Mouse (Mus musculus): ENCODE data around the gene Ap5z1. TPM values are rescaled to one million over a fixed set of nuclear protein-coding genes. Genes with fewer than 3 reads are reported as not detected.
A peak's percentile ranks its signal among the peaks of the same experiment; 100 is the strongest.

Gene Ap5z1
- polyA plus RNA-seq, 1 experiment from 2014 or later, result 12.2 TPM

- Histone ChIP-seq H3K27me3 (ENCODE audit: control insufficient read depth, insufficient read depth, low read depth, low read length) (no peaks in the 10 kb centered on the region), H3K9me3 (replicated peaks; ENCODE audit: control insufficient read depth, low read length, poor library complexity, severe bottlenecking) (no peaks in the 10 kb centered on the region), H3K4me3 (ENCODE audit: low read depth, low read length) (no peak overlapping the region), H3K9ac (ENCODE audit: low read depth, low read length) (no peak overlapping the region), H3K4me2 (ENCODE audit: low read length) (no peak overlapping the region), H3K27ac (ENCODE audit: low read length) (no peak overlapping the region), H3K36me3 (ENCODE audit: control insufficient read depth, insufficient read depth, low read length) (no peaks in the 10 kb centered on the region), H3K4me1 (ENCODE audit: control insufficient read depth, insufficient read depth, low read length) (peaks cover 21% of the 10 kb centered on the region)
- no peak for ATAC-seq
- WGBS, result over 99% methylated on average over 5 of the region's 5 CpGs
Measured at GRCm38 (mm10) chr5:142421886-142422285, 41.9 kb upstream of the Ap5z1 start.

GRCm38 (mm10) chr5:142423141-142423540 lies 40.6 kb upstream of the Ap5z1 start:
- Histone ChIP-seq H3K9me3 (replicated peaks; ENCODE audit: control insufficient read depth, low read length, poor library complexity, severe bottlenecking) (no peaks in the 10 kb centered on the region), H3K36me3 (ENCODE audit: control insufficient read depth, insufficient read depth, low read length) (no peaks in the 10 kb centered on the region), H3K9ac (ENCODE audit: low read depth, low read length) (no peak overlapping the region), H3K27ac (ENCODE audit: low read length) (no peak overlapping the region), H3K4me1 (ENCODE audit: control insufficient read depth, insufficient read depth, low read length) (peaks cover 25% of the 10 kb centered on the region), H3K4me2 (ENCODE audit: low read length) (no peak overlapping the region), H3K27me3 (ENCODE audit: control insufficient read depth, insufficient read depth, low read depth, low read length) (no peaks in the 10 kb centered on the region), H3K4me3 (ENCODE audit: low read depth, low read length) (no peak overlapping the region)
- WGBS, result 73% methylated on average over 10 of the region's 10 CpGs
- no peak for ATAC-seq

DNA sequence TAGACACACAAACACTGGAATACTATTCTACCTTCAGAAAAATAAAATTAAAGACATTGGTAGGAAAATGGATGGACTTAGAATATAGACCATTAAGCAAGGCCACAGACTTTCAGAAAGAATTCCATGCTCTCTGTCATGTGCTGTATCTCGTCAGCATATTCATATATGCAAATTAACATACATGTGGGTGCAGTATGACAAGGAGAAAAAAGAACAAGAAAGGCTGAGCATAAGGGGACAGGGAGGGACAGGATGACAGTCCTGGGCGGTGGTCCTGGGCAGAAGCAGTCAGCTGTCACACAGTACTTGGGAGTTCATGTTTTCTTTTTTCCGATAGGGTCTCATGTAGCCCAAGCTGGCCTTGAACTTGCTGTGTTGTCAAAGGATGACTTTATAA lies 40.0 kb upstream of the Ap5z1 start:
- Histone ChIP-seq H3K4me2 (ENCODE audit: low read length) (no peak overlapping the region), H3K9me3 (replicated peaks; ENCODE audit: control insufficient read depth, low read length, poor library complexity, severe bottlenecking) (no peaks in the 10 kb centered on the region), H3K27me3 (ENCODE audit: control insufficient read depth, insufficient read depth, low read depth, low read length) (no peaks in the 10 kb centered on the region), H3K36me3 (ENCODE audit: control insufficient read depth, insufficient read depth, low read length) (no peaks in the 10 kb centered on the region), H3K27ac (ENCODE audit: low read length) (no peak overlapping the region), H3K9ac (ENCODE audit: low read depth, low read length) (no peak overlapping the region), H3K4me1 (ENCODE audit: control insufficient read depth, insufficient read depth, low read length) (peaks cover 25% of the 10 kb centered on the region), H3K4me3 (ENCODE audit: low read depth, low read length) (no peak overlapping the region)
- 47% methylated on average over 3 of the region's 3 CpGs for WGBS
- ATAC-seq, result no peak

- H3K9ac ChIP-seq (ENCODE audit: low read depth, low read length), result 0 out of 2 replicates have a peak overlapping the region, but pooled peaks have one; percentile 30
Measured at GRCm38 (mm10) chr5:142424627-142425349, 39.0 kb upstream of the Ap5z1 start.

GRCm38 (mm10) chr5:142426476-142426875 lies 37.3 kb upstream of the Ap5z1 start:
- H3K9ac ChIP-seq (ENCODE audit: low read depth, low read length), result no peak overlapping the region
- H3K4me2 ChIP-seq (ENCODE audit: low read length), result no peak overlapping the region
- H3K27me3 ChIP-seq (ENCODE audit: control insufficient read depth, insufficient read depth, low read depth, low read length), result no peaks in the 10 kb centered on the region
- no peaks in the 10 kb centered on the region for H3K9me3 ChIP-seq (replicated peaks; ENCODE audit: control insufficient read depth, low read length, poor library complexity, severe bottlenecking)
- no peak overlapping the region for H3K27ac ChIP-seq (ENCODE audit: low read length)
- no peak overlapping the region for H3K4me3 ChIP-seq (ENCODE audit: low read depth, low read length)
- no peak for ATAC-seq
- 96% methylated on average over 2 of the region's 2 CpGs for WGBS
- peaks cover 25% of the 10 kb centered on the region for H3K4me1 ChIP-seq (ENCODE audit: control insufficient read depth, insufficient read depth, low read length)
- H3K36me3 ChIP-seq (ENCODE audit: control insufficient read depth, insufficient read depth, low read length), result no peaks in the 10 kb centered on the region

More at GRCm38 (mm10) chr5:142424627-142425349, 39.0 kb upstream of the Ap5z1 start:
- peak overlapping the region; percentile 68 for H3K27ac ChIP-seq (ENCODE audit: low read length)
- peaks cover 25% of the 10 kb centered on the region for H3K4me1 ChIP-seq (ENCODE audit: control insufficient read depth, insufficient read depth, low read length)
- H3K4me3 ChIP-seq (ENCODE audit: low read depth, low read length), result no peak overlapping the region
- H3K4me2 ChIP-seq (ENCODE audit: low read length), result no peak overlapping the region
- no peaks in the 10 kb centered on the region for H3K9me3 ChIP-seq (replicated peaks; ENCODE audit: control insufficient read depth, low read length, poor library complexity, severe bottlenecking)
- no peaks in the 10 kb centered on the region for H3K36me3 ChIP-seq (ENCODE audit: control insufficient read depth, insufficient read depth, low read length)
- 0 out of 2 replicates have a peak, but pooled peaks have one; percentile 19 for ATAC-seq
- 80% methylated on average over 13 of the region's 13 CpGs for WGBS
- no peaks in the 10 kb centered on the region for H3K27me3 ChIP-seq (ENCODE audit: control insufficient read depth, insufficient read depth, low read depth, low read length)

DNA sequence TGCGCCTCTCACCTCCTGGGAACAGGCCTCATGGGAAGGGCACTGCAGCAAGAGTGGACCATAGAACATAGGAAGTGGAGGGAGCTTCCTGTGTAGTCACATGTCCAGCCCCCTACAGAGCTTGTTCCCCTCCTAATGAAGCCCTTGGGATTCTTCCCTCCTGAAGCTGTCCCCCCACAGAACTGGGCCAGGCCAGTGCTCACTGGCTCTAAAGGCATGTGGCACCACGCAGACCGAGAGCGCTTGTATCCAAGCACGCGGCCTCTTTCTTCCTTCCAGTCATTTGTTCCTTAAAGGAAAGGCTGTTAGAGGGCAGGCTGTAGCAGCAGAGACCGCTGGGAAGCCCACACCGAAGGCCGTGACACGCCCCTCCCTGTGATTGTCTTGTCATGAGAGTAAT lies 35.9 kb upstream of the Ap5z1 start:
- H3K27me3 ChIP-seq (ENCODE audit: control insufficient read depth, insufficient read depth, low read depth, low read length), result no peaks in the 10 kb centered on the region
- H3K4me1 ChIP-seq (ENCODE audit: control insufficient read depth, insufficient read depth, low read length), result peaks cover 20% of the 10 kb centered on the region
- H3K9ac ChIP-seq (ENCODE audit: low read depth, low read length), result no peak overlapping the region
- H3K9me3 ChIP-seq (replicated peaks; ENCODE audit: control insufficient read depth, low read length, poor library complexity, severe bottlenecking), result no peaks in the 10 kb centered on the region
- 49% methylated on average over 10 of the region's 10 CpGs for WGBS
- H3K36me3 ChIP-seq (ENCODE audit: control insufficient read depth, insufficient read depth, low read length), result no peaks in the 10 kb centered on the region
- no peak overlapping the region for H3K27ac ChIP-seq (ENCODE audit: low read length)
- no peak overlapping the region for H3K4me2 ChIP-seq (ENCODE audit: low read length)
- no peak overlapping the region for H3K4me3 ChIP-seq (ENCODE audit: low read depth, low read length)
- no peak for ATAC-seq

GRCm38 (mm10) chr5:142428691-142429090 lies 35.1 kb upstream of the Ap5z1 start:
- no peak overlapping the region for H3K4me2 ChIP-seq (ENCODE audit: low read length)
- H3K36me3 ChIP-seq (ENCODE audit: control insufficient read depth, insufficient read depth, low read length), result no peaks in the 10 kb centered on the region
- ATAC-seq, result no peak
- no peaks in the 10 kb centered on the region for H3K27me3 ChIP-seq (ENCODE audit: control insufficient read depth, insufficient read depth, low read depth, low read length)
- no peak overlapping the region for H3K4me3 ChIP-seq (ENCODE audit: low read depth, low read length)
- no peak overlapping the region for H3K27ac ChIP-seq (ENCODE audit: low read length)
- H3K9me3 ChIP-seq (replicated peaks; ENCODE audit: control insufficient read depth, low read length, poor library complexity, severe bottlenecking), result no peaks in the 10 kb centered on the region
- WGBS, result 68% methylated on average over 6 of the region's 6 CpGs
- H3K9ac ChIP-seq (ENCODE audit: low read depth, low read length), result no peak overlapping the region
- peaks cover 16% of the 10 kb centered on the region for H3K4me1 ChIP-seq (ENCODE audit: control insufficient read depth, insufficient read depth, low read length)

DNA sequence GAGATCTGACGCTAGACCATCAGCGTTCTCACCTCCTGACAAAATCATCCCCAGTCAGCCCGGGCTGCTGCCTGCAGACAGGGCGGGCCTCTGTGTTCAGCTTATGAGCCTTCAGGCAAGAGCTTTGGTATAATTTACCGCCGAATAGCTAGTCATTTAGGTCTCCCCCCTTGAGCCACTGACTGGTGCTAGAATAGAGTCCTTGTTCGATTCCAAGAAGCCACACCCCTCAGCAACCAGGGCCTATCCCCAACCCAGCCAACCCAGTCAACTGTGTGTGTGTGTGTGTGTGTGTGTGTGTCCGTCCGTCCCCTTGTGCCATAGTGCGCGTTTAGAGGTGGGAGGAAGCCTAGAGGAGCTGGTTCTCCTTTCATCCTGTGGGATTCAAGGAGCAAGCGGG lies 32.7 kb upstream of the Ap5z1 start:
- Histone ChIP-seq H3K4me3 (ENCODE audit: low read depth, low read length) (no peak overlapping the region), H3K9me3 (replicated peaks; ENCODE audit: control insufficient read depth, low read length, poor library complexity, severe bottlenecking) (no peaks in the 10 kb centered on the region), H3K4me2 (ENCODE audit: low read length) (no peak overlapping the region), H3K27ac (ENCODE audit: low read length) (no peak overlapping the region), H3K9ac (ENCODE audit: low read depth, low read length) (no peak overlapping the region), H3K4me1 (ENCODE audit: control insufficient read depth, insufficient read depth, low read length) (peaks cover 4% of the 10 kb centered on the region; the same call in 1 of the 2 replicates), H3K36me3 (ENCODE audit: control insufficient read depth, insufficient read depth, low read length) (peaks cover 9% of the 10 kb centered on the region), H3K27me3 (ENCODE audit: control insufficient read depth, insufficient read depth, low read depth, low read length) (no peaks in the 10 kb centered on the region)
- 77% methylated on average over 12 of the region's 12 CpGs for WGBS
- ATAC-seq, result no peak

DNA sequence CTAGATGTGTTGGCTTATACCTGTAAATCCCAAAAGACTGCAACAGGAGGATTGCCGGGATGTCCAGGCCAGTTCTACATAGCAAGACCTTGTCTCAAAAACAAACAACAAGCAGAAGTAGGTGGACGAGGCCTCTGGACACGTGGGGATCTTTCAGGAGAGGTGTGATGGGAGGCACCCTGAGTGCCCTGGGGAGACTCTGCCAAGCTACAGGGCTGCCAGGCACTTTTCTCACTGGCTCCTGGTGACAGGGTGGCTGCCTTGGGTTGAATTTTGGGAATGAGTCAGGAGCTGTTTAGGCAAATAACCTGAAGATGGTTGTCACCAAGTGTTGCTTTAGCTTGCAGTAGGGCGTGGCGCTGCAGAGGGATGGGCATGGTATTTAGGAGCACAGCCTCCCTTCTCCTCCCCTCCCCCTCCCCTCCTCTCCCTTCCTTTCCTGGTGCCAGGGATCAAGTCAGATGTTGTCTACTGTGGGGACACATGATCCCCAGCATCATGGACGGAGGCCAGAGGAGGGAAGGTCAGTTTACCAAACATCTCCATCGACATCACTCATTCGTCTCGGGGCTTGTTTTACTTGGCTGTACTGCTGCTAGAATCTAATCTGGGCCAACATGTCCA lies 31.8 kb upstream of the Ap5z1 start:
- Histone ChIP-seq H3K36me3 (ENCODE audit: control insufficient read depth, insufficient read depth, low read length) (peaks cover 11% of the 10 kb centered on the region), H3K4me2 (ENCODE audit: low read length) (no peak overlapping the region), H3K27me3 (ENCODE audit: control insufficient read depth, insufficient read depth, low read depth, low read length) (no peaks in the 10 kb centered on the region), H3K9ac (ENCODE audit: low read depth, low read length) (no peak overlapping the region), H3K9me3 (replicated peaks; ENCODE audit: control insufficient read depth, low read length, poor library complexity, severe bottlenecking) (no peaks in the 10 kb centered on the region), H3K4me1 (ENCODE audit: control insufficient read depth, insufficient read depth, low read length) (peaks cover 4% of the 10 kb centered on the region; the same call in 1 of the 2 replicates), H3K27ac (ENCODE audit: low read length) (no peak overlapping the region), H3K4me3 (ENCODE audit: low read depth, low read length) (no peak overlapping the region)
- 83% methylated on average over 9 of the region's 9 CpGs for WGBS
- no peak for ATAC-seq

Data from midbrain, embryonic 16.5 days (tissue).